Mouse (Mus musculus): ENCODE measurements around the gene Gna11.

The Gna11 gene

DNA sequence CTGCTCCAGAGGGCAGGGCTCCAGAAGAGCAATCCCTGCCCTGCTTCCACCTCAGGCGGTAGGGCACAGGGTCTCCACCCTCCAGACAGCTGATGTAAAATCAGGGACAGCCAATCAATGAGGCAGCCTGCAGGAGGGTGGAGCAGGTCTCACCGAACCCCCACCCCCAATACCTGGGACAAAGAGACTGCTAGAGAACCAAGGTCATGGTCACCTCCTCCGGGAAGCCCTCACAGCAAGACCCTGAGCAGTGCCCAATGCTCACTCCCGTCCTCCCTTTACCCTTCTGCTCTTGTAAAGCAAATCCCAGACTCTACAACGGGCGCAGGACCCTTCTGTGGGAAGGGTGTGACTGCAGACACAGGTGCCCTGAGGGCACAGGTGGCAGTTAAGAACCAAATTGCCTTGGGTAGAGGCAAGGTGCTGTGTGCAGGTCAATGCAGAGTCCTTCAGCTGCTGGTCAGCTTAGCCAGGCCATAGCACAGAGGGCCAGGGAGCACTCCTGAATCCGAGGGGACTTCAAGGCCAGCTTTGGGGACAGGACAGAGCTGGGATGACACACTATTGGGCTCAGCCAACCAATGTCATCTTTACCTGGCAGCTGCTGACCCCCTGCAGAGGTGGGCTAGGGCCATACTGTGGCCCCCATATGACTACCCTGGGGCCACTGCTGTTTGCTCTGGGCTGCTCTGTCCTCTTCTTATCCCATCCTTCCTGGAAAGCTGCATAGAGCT, 2.1 kb downstream of the Gna11 start:
- no peak for DNase-seq (ENCODE audit: low spot score)

DNA sequence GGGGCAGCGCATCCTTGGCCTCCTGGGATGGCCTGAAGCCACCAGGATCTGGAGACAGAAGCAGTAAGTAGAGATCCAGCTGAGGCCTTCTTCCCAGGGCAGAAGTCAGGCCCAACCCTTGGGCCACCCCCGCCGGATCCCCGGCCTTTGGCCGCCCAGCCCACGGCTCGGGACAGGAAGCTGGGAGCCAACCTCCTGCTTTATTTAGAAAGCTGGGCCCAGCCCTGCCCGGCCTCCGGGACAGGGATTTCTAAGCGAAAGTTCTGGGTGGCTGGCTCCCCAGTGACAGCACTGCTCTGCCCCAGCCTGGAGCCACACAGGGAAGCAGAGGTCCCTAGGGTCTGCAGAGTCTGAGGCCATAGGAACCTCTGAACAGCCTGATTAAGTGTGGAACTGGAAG, 3.2 kb downstream of the Gna11 start:
- DNase-seq (ENCODE audit: low spot score), result no peak

DNA sequence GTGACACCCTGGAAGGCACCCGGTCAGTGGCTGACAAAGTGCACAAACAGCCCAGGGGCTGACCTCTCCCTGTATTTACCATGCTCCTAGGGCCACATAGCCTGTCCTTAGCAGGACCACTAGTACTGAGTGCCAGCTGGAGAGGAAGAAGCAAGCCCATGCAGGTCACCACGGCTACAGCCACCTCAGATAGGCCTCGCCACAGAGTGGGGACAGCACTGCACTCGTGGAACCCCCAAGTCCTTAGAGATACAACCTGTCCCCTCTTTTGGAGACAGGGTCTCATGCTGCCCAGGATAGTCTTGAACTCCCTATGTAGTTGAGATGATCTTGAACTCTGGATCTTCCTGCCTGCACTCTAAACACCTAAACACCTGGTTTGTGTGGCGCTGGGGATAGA, 3.6 kb downstream of the Gna11 start:
- DNase-seq (ENCODE audit: low spot score), result no peak

DNA sequence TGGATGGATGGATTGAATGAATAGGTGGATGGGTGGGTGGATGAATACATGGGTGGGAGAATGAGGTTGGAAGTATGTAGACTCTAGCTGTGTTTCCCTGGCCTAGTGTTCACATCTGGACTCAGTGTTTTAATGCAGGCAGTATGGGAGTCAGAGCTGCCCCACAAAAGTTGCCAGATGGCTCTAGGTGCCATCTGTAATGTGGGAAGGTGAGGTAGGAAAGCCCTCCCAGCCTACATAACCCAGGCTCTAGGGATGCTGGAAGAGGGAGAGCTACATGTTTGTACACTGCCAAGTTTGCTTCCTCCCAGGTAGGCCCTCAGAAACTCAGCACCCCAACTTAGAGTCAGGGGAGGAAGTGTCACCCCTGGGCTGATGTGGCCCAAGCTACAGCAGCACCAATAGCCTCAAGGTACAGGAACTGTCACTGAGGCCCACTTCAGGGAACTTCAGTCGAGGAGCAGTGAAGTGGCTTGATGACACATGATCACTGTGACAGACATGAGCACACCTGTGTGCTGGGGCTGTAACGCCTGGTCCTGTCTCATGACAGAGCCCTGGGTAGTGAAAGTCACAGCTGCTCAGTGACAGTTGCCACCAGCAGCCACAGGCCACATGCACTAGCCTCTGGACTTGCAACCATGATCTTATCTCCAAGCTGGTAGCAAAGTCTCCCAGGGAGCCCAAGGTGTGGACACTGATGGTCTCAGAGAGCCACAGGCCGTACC, 6.5 kb downstream of the Gna11 start:
- no peak for DNase-seq (ENCODE audit: low spot score)

DNA sequence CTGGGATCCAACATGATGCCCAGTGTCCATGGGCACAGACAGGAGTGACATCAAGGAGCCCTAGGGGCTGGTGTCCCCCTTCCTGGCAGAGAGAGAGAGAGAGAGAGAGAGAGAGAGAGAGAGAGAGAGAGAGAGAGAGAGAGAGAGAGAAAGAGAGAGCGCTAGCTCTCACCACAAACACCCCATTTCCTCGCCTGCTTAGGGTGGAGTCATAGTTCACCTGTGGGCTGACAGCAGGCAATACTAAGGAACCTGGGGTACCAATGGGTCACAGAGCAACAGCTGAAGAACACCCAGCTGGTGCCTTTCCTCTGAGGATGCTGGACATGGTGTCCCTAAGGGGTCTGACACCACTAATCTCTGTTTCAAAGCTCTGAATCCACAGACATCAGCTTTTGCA, 7.6 kb downstream of the Gna11 start:
- DNase-seq (ENCODE audit: low spot score), result no peak

DNA sequence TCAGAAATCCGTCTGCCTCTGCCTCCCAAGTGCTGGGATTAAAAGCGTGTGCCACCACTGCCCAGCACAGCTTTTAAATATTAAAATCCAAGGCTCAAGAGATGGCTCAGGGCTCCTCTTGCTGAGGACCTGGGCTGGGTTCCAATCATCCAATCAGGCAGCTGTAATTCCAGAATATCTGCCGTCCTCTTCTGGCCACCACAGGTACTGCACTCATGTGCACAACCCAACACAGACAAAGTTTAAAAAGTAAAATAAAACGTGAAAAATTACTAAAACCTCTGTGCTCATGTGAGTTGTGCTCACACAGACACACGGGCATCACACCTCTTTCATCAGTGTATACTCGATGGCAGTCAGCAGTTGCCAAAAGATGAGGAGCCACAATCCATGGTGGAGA, 8.3 kb downstream of the Gna11 start:
- no peak for DNase-seq (ENCODE audit: low spot score)

DNA sequence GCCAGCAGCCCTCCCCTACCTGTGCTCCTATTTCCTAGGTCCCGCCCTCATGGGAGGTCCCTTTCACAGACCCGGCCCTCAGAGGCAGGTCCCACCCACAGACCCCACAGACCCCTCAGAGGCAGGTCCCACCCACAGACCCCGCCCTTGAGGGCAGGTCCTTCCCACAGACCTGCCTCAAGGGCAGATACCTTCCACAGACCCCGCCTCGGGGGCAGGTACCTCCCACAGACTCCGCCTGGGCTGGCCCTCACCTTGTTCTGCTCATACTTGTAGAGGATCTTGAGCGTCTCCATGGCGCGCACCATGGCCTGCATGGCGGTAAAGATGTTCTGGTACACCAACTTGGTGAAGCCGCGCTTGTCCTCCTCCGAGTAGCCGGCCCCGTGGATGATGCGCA, 10.2 kb downstream of the Gna11 start:
- DNase-seq (ENCODE audit: low spot score), result no peak

DNA sequence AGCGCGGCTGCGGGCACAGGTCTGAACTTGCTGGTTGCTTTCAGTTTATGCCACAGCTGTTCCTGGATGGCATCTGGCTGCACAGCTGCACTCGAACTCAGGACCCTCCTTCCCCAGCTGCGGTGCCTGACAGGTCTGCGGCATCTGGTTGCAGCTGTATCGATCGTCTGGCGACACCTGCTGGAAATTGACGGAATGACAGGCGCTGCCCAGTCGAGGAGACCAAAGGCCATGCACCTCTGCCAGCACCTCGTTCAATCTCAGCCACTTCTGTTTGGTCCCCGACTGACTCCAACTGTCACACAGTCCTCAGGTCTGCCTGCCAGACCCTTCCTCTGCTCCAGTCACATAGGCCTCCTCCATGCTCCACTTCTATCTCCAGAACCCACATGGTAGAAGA, 18.2 kb downstream of the Gna11 start:
- DNase-seq (ENCODE audit: low spot score), result peak; percentile 85

DNA sequence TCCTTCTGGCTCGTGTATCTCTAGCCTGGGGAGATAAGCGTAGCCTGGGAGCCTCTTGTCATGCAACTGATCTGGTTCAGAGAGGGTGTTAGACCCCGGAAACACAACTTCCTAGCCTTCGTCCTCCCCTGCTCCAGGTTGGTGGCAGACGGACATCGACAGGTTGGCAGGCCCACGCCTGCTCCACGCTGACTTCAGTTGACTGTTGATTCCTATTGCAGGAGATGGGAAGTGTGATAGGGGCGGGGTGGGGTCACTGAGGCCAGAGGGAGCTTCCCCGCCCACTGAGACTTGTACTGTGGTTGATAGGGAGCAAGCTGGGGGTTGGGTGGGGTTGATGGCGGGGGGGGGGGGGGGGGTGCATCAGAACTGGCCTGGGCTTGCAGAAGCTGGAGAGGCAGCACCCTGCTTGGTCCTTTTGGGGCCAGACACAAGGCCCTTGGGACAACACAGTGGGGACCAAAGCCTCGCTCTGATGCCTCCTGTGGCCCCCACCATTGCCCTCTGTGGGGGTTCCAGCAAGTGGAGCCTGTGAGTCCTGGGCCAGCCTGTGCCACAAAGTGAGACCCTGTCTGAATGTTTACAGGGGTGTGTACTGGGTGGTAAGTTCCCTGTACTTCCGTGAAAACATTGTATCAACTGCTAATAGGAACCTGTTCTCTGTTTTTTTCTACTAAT, 19.8 kb downstream of the Gna11 start:
- DNase-seq (ENCODE audit: low spot score), result peak; percentile 74

DNA sequence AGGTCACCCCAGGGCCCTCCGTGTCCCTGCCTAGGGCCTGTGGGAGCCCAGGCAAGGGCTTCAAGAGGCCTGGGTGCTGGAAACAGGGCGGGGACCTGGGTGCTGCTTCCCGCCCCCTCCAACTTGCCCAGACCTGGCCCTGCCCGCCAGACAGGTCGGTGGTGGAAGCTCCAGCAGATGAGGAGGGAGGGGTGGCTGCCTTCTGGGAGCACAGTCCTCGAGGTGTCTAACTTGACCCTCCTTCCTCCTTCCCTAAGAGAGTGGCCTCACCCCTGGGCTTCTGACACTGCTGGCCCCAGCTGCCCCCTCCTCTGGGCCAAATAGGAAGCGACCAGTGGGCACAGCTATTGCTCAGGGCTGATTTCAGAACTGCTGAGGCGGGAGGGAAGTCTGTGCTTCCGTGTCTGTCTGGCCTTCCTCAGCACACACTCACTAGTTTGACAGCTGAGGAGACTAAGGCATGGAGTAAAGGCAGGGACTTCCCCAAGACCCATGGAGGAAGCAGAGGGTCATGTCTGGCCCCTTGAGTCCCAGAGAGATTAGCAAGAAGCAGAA, 20.9 kb downstream of the Gna11 start, which contains the start of gene Gna15:
Gna15 (minus strand) TSS at position 175 of the 555 bp plus-strand sequence.
- DNase-seq (ENCODE audit: low spot score), result peak; percentile 77

DNA sequence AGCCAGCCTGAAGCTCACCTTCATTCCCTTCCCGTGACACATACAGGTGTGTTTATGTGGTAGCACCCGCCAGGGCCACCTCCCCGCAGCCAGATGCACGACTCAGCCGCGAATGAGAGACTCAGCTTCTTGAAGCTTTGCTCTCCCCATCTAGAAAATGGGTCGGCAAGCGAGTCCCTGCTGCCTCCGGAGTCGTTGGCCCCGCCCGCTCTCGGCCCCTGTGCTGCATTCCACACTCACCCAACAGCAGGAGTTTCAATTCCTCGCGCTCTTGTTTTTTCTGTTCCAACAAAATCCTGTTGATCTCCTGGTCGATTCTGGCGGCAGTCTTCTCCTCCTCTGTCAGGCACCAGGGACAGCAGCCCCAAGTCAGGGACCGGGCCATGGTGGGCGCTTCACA, 21.4 kb downstream of the Gna11 start:
- DNase-seq (ENCODE audit: low spot score), result peak; percentile 32

DNA sequence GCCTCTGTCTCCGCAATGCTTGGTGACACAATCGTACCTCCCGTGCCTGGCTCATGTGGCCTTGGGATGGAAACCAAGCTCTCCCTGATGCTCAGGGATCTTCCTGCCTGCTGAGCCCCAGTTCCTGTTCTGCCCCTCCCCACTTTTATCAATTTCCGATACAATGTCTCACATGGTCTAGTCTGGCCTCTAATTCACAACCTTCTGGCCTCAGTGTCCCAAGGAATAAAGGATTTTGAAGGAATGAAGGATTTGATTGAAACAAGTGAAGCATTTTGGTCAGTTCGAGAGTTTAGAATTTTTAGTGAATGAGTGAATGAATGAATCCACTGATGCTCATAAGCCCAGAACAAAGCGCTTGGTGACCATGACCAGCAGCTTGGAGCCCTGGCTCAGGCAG, 21.8 kb downstream of the Gna11 start:
- DNase-seq (ENCODE audit: low spot score), result no peak

DNA sequence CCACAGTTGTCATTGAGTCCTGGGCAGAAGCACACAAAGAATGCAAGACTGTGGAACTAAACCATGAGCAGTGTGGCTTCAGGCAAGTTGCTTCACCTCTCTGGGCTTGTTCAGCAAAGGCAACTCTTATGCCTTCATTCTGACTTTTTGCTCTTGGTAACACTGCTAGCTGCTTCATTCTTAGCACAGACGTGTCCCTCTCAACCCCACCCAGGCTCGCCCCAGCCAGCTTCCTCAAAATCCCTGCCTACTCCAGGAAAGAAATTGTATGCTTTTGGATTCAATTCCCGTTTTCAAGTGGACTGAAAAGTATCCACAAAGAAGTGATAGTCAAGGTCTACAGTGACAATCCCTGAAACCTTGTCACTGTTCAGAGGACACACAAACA, 25.0 kb downstream of the Gna11 start:
- no peak for DNase-seq (ENCODE audit: low spot score)

DNA sequence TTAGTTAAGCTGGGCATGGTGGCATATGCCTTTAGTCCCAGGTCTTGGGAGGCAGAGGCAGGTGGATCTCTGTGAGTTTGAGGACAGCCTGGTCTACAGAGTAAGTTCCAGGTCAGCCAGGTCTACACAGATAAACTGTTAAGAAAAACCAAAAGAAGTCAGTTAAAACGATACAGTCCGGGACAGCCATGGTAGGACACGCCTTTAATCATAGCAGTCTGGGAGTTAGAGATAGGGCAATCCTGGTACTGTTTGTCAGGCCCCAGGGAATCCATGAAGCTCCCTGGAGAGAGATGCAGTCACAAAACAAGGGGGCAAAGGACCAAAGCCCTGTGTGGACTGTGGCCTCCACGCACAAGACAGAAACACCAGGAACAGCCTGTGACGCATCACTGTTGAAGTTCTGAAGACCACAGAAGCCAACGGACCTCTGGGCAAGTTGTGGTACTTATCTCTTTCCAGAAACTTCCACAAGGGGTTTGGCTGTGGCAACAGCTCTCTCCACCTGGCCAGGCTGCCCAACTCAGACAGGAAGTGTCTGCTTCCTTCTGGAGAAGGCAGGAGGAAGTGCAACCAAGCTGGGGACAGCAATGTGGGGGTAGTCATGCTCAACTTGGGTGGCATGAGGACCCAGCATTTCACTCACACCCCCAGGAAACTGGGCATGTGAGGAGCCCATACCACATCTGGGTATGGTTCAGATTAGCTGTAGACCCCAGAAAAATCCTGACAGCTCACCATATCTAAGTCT, 25.6 kb downstream of the Gna11 start:
- DNase-seq (ENCODE audit: low spot score), result no peak

DNA sequence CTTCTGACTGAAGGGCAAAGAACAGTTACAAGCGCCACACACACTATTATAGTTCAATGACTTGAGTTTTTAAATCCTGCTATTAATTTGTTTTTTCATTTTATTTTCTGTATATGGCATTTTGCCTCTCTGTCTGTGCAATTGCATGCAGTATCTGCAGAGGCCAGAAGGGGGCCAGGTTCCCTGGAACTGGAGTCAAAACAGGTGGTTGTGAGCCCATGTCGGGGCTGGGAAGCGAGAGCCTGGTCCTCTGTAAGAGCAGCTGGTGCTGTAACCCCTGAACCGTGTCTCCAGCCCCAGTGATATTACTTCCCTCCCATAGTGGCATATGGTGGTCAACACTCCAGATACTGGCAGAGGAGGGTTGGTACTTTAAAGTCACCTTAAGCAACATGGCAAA, 26.4 kb downstream of the Gna11 start:
- peak; percentile 78 for DNase-seq (ENCODE audit: low spot score)

DNA sequence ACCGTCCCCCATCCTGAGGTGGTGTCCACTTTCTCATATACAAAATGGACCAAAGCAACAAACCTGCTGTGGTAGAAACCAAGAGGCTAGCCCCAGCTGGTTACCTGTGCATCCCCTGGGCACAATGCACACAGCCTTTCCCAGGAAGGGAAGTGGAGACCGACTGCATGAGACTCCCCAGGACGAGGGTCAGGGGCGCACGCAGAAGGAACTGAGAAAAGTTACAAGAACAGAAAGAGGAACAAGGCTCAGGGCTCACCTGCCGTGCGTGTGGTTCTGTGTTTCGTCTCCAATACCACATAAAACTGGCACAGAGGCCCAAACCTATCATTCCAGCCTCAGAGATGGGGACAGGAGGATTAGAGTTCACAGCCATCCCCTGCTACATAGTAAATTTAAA, 27.8 kb downstream of the Gna11 start:
- DNase-seq (ENCODE audit: low spot score), result no peak

DNA sequence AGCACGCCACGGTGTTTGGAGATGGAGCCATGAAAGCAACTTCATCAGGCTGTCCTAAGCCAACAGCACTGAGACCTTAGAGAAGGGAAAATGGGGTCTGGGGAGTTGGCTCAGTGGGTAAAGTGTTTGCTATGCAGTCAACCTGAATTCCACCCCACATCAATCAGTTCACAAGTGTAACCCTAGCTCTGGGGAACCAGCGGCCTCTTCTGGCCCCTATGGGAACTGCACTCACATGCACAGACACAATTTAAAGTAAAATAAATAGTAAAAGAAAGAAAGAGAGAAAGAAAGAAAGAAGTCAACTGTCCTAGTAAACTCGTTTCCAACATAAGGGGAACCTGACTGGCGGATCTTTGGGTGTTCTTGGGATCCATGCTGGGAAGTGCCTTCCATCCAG, 31.2 kb downstream of the Gna11 start:
- no peak for DNase-seq (ENCODE audit: low spot score)

DNA sequence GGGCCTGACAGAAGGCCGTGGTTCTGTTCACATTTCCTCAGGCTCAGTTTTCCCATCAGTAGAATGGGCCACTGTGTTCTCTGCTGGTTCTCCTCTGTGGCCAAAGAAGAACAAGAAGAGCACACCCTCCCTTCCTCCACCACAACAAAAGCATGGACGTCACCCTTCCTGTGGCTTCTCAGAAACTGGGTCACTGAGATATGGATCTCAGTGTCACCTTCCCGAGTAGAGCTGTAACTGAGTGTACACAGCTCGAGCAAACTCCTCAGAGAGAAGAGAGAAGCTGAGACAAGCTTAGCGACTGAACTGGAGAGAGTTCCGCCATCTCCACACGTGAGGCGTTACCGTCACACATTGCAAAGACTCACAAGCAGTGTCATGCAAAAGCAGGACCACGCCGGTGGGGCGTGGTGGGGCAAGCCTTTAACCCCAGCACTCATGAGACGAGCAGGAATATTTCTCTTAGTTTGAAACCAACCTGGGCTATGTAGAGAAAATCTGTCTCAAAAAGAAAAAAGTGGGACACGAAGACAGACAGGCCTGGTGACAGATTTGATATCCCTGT, 34.7 kb downstream of the Gna11 start:
- DNase-seq (ENCODE audit: low spot score), result no peak

DNA sequence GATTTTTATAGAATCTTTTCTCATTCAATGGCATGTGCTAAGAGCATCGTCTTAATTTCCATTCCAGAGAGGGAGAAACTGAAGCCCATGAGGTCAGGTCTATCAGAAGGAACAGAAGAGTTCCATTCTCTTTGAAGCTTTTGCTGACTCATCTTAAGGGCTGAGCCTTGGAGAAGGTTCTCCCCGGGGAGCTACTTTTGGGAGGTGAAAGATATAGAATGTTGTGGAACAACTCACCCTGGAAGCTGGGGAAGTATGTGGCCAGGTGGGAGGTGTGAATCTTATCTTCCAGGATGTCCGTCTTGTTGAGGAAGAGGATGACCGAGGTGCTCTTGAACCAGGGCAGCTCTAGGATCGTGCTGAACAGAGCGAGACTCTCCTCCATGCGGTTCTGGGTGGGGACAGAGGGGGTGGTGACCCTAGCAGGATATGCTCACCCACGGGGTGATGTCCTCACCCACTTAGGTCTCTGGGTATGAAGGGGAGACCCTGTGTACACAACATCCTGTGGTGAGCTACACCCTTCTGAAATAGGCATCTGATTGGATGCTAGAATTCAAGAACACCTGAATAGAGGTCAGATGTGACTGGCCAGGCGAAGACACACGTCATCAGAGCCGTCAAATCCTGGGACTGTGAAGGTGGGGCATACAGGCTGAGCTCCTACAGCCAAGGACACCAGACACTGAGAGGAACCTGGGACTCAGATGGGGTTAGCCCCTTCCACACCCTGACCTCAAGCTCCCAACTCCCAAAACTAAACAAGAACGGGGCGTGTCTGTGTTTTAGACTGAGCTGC, 37.1 kb downstream of the Gna11 start:
- DNase-seq (ENCODE audit: low spot score), result no peak

DNA sequence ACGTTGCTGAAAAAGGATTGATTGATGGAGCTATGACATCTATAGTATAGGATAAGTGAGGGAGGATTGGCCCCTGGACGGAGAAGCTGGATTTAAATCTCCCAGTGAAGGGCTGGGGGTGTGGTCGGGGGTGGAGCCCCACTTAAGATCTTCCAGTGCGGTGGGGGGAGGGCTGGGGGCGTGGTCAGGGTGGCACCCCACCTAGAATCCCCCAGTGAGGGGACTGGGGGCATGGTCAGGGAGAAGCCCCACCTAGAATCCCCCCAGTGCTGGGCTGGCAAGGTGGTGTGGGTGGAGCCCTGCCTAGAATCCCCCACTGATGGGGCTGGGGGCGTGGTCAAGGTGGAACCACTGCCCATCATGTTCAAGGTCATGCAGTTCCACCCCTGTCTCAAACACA, 37.9 kb downstream of the Gna11 start:
- no peak for DNase-seq (ENCODE audit: low spot score)
